Mouse (Mus musculus) cerebellum, adult 9-11 months (tissue): ENCODE data around the gene Mitf.
A peak's percentile ranks its signal among the peaks of the same experiment; 100 is the strongest.

Experiments used
- DNase-seq: peaks from one replicate; pipeline ENCODE4 v3.0.0; 2022

Gene Mitf

DNA sequence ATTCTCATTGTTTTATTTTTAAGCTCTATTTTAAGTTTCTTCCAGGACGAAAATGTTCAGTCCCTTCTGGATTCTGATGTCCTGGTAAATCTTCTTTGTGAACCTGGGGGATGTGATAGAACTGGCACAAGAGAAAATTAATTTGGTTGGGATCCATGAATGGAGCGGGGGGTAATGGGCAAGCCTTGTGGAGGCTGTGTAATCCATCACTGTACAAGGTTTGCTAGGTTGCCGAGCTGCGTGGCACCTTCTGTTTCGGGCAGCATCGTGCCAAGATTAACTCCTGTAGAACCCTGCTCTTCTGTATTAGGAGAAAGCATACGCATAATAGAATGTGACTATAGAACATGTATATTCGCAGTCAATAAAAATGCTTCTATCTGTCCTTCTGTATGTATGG, 76.1 kb downstream of the Mitf start:
- peak; percentile 86 for DNase-seq

DNA sequence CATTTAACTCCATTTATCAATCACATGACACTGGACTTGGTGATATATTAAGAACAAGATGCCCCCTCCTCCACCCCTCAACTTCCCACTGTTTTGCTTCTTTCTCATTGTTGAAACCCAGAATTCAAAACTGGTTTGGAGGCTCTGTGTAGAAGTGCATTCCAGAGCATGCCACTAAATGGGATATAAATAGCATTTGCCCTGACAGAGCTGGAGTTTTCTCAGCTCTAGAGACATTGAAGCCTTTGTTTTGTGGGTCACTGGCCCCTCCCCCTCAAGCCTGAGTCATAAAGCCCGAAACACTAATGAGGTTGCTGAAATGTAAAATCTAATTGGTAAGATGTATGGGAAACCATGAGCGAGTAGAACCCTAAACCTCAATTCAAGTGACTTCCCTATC, 76.6 kb downstream of the Mitf start:
- peak; percentile 30 for DNase-seq

DNA sequence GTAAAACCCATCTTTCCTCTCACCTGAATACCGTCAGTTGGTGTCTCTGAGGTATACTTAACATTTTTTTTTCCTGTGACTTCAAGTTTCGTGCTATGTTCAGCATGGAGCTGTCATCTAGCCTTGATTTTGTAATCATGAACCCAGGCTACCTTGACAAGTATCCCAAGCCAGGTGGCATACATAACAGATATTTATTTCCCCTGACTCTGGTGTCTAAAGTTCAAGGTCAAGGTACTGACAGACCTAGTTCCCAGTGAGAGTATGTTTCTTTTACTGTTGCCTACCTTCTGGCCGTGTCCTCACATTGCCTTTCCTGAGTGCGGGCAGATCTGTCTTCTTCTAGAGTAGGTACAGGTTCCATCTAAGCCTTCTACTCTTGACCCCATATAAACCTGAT, 78.1 kb downstream of the Mitf start:
- no peak for DNase-seq

DNA sequence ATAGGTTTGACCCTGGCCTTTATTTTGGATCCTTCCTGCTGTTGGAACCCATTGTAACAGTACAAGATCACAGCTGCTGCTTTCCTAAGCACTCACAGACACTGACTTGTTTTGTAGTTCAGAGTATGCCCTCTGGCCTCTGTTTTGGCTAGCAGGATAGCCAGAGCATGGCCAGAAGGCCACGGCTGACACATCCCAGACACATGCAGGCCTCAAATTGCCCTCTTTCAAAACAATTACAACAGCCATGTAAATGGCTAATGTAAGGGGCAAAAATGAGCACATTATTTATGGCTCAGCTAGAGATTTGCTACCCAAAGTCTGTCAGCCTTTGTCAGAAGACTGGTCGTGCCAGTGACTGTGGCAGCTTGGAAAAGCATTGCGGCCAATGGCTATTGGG, 78.8 kb downstream of the Mitf start:
- DNase-seq: no peak

DNA sequence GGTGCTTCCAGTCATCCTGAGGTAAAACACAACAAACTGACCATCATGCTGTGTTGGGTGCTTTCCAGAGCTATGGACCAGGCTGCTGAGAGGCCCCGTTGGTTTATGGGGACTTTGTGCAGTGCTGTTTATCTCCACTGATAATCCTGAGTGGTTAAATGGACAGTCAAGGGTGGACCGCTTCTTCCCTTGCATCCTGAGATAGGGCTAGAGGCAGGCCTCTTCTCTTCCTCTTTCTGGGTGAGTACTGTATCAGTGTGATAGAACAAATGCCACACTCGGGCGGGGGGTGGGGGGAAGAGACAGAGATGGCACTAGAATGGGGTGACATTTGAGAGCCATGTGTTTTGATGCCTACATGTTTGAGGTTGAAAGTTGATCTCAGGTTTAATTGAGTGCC, 81.0 kb downstream of the Mitf start:
- DNase-seq: no peak

DNA sequence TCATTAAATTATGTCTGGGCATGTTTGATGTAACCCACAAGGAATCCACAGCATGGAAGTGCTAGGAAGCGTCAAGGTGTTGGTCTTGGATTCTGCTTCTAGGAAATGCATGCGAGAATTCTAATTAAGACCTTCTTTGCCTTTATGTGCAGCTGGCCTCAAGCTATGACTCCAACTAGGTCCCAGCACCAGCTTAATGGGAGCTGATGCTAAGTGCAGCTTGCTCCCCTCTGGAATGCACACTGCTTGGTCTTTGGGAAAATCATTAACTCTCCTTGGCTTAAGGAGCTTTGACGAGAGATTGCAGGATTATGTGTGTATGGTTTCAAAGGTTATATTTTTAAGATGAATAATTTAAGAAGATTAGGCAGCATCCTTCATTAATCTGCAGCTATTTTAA, 81.7 kb downstream of the Mitf start:
- DNase-seq: no peak

DNA sequence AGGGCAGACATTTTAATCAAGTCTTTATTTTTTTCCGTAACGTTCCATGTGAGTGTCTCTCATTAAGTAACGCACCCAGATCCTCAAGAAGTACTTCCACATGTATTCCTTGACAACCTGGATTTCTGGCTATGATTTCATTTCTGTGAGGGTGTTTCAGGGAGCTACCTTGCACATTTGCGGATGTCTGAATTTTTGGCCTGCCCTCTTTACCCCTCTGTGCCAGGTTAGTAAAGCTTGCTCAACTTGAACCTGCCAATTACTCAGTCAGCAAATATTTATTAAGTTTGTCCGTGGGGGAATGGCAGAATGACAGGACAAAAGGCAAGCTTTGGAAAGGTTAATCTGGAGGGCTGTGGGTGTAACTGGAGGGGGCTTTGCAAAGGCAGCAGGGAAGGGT, 86.7 kb downstream of the Mitf start:
- DNase-seq: no peak

DNA sequence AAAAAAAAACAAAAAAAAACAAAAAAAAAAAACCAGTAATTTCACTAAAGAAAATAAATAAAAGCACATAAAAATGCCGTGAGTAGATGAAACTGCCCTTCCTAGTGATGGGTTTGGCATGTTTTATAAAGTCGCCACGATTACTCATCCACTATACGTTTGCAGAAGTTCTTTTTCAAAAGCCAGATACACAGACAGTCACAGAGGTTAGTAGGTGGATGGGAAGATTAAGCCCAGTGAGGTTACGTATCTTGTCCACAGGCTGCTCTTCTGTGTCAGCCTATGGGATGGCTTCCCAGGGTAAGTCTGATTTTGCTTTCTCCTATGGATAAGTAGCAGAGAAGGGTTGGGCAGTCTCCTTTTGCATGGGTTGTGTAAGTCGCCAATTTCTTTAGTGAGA, 90.3 kb downstream of the Mitf start:
- DNase-seq: no peak

DNA sequence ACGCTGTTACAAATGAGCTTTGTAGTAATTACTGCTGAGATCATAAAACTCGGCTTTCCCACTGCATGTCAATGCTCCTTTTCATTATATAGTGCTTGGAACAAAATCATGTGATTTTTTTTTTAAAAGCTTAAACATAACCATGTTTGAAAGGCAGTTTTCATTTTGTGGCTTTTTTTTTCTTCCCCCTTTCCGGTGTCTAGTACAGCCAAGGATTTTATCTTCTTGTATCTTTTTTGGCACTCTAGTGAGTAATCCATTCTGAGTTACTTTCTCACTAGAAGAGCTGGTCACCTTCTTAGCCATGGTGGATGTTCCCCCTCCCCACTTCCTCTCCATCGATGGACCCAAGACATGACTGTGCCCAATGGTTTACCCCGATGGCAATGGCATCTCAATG, 91.2 kb downstream of the Mitf start:
- DNase-seq: no peak

DNA sequence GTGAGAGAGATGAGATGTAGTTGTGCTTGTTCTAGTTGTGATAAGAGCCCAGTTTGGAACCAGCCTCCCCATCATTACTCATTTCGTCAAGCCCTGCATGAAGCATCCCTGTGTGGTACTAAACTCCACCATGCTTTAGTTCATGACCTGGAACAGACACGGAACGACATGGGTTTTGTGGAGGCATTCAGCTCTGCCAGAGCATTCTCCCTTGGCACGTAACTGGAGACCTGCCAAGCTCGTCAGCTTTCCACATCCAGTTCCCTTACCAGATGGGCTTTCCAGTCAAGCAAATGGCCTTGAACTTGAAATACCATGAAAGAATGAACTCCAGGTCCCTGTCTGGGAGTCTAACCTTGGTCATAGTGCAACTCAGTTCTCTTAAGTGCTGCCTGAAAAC, 94.7 kb downstream of the Mitf start:
- DNase-seq: peak; percentile 21

DNA sequence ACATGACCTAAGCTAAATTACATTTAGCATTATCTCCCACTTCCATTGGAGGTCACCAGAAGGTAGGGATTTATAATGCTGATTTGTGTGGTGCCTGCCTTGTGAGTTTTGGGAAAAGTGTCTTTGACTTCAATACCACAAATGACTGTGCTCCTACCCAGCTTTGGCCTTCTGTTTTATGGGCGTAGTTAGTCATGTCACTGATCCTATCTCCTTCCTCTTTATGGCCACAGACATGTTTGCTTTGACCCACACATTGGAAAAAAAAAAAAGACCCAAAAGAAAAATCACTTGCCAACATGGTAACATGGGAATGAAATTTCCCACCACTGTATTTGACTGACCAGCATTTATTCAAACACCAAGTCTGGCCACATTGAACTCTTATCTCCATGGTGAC, 95.4 kb downstream of the Mitf start:
- no peak for DNase-seq

DNA sequence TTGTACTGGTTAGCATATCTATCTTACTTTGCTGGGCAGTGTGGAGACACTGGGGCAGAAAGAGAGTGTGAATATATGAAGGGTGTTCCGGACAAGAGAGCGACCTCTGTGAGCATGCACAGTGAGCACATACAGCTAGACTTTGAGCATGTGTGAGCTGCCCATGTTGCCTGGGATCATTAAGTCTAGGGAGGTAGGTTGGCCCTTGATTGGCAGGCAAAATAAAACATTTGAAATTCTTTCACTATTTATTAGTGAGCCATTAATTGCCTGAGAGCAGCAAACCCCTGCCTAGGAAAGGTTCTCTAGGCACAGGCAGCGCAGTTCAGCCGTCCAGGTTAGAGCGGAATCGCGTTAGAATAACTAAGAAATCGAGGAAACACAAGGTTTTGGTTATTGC, 107.9 kb downstream of the Mitf start:
- DNase-seq: no peak

DNA sequence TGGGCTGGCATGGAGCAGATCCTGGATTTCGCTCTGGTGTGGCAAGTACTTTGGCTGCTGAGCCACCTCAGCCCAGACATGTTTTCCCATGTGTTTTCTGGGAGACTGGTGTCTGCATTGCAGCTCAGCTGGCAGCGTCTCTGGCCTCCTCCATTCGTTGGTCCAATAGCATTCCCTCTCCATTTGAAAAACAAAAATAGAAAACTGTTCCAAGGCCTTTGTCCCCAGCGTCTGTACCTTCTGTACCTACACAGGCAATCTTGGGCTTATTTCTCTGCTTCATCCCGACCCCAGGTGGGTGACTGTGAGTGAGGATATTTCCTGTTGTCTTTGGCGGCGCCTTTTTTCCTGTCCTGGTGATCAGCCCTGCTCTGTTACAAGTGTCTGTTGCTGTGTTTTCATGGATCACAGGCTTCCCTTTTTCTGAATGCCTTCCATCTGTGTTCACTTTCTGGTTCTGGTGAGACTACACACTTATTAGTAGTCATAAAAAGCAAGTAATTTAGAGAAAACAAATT, 109.6 kb downstream of the Mitf start:
- peak; percentile 31 for DNase-seq

DNA sequence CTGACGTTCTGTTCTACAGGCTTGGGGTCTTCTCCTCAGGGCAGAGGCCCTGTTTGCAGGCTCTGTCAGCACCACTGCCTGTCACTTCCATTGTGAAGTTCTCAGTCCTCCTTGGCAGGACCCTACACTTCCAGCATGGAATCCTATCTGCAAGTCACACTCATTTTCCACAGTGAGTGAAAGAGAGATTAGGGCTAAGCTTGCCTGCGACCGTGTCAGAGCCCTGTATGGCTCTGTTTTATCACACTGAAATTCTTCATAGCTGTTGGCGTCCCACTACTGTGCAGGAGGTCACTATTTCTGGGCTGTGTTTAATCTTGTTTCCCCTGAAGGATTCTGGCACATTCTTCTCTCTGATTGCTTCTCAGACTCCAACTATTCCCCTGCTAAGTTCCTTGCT, 111.2 kb downstream of the Mitf start:
- DNase-seq: no peak

DNA sequence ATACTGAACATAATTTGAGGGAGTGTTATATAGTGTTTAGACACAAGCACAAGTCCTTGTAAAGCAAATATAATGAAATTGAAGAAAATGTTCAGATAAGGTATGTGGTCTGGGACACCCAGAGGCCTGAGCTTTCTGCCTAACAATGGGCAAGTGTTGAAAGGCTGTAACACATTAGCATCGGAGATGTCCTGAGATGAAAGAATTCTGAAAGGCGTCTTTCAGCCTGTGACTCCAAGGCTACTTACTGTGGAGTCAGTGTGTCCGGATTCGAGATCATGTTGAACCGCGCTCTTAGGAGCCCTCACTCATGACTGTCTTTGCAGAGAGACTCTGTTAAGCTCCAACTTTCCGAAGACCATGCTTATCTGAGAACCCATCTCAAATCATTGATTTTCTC, 111.6 kb downstream of the Mitf start:
- DNase-seq: no peak

DNA sequence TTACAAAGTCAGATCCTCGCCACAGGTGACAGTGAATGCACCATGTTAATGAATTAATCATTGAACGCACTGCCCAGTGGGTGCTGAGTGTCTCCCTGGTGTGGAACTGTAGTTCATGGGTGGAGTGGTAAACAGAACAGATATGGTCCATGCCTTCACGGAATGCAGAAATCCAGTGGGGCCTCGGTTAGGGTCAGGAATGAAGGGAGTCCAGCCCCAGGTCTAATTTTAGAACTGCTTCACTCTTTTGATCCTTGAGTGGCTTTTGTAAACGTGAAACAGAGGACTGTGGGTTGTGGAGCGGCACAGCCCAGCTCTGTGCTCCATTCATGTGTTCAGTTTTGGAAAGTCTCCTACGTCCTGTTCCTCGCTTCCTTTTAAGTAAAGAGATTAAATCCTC, 112.4 kb downstream of the Mitf start:
- DNase-seq: no peak

DNA sequence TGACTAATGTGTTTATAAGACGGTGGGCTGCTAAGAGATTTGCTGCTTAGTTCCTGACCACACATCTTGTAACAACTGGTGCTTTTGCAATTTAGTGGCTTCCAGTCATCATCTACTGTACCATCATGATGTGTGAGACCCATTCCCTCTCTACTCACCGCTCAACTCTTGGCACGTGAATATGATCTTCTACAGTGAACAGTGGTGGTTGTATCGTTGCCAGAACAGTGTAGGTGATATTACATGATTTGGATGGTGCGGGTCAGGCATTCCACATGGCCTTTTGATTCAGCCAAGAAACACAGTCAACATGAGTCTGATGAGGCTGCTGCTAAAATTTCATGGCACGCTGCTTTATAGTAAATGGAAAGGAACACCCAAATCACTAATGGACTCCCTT, 114.7 kb downstream of the Mitf start:
- no peak for DNase-seq

DNA sequence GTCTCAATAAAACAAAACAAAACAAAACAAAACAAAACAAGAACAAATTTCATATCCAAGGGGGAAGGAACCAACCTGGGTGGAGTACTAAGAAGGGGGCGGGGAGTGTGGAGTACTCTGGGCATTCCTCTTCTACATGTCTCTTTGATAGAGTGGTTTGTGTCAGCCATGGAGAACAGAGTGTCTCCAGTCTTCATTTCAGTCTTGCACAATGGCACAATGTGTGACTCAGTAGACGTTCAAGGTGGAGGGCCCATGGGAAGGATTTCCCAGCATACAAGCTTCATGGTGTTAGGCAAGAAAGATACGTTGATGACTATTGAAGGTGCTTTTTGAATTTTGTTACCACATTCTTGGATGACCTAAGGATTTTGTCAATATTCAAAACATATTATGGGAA, 117.4 kb downstream of the Mitf start:
- no peak for DNase-seq

DNA sequence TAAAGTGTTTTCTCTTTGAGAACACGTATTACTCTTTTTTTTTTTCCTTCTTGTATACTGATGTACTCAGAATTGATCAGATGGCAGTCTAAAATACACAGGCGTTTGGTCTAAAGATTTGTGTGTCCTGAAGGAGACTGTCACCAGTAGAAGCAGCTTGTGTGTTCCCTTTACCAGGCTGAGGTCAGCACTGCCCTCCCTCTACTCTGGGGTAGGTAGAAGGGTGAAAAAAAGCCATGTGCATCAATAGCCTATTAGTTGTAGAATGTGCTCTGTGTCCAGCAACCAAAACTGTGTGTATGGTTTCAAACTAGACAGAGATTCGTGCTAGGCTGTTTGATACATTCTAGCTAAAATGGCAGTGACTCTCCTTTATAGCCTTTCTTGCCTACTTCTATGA, 122.2 kb downstream of the Mitf start:
- no peak for DNase-seq

DNA sequence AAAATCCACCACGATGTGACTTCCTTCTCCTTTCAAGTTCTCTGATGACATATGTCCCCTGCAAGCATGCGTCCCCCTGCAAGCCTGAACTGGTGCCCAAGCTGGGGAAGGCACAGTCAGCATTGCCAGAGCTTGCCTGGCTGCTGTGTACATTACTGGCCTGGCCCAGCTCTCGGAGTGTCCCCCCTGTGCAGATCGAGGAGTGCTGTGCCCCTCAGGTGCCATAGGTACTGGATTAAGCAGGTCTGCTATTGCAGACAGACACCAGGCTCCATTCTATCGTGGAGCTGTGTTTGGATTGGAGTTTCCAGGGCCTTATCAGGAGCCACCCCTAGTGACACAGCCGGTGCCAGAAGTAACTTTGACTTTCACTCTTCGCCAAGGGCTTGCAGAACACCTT, 122.6 kb downstream of the Mitf start:
- DNase-seq: no peak

DNA sequence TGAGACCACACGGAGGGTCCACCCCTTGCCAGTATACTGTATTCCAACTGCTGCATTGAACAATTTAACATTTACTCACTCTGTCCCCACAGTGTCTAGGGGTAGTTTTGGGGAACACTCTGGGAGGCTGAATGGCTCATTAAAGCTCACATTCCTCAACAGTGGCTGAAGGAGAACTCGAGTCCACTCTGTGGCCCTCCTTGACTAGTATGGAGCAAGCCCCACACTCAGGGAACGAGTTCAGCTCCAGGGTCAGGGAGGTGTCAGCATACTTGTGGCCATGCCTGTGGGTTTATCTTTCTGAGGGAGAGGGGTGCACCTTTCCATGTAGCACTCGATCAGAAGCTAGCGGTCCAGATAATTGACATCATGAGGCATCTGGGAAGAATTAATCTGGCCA, 130.3 kb downstream of the Mitf start:
- DNase-seq: no peak

DNA sequence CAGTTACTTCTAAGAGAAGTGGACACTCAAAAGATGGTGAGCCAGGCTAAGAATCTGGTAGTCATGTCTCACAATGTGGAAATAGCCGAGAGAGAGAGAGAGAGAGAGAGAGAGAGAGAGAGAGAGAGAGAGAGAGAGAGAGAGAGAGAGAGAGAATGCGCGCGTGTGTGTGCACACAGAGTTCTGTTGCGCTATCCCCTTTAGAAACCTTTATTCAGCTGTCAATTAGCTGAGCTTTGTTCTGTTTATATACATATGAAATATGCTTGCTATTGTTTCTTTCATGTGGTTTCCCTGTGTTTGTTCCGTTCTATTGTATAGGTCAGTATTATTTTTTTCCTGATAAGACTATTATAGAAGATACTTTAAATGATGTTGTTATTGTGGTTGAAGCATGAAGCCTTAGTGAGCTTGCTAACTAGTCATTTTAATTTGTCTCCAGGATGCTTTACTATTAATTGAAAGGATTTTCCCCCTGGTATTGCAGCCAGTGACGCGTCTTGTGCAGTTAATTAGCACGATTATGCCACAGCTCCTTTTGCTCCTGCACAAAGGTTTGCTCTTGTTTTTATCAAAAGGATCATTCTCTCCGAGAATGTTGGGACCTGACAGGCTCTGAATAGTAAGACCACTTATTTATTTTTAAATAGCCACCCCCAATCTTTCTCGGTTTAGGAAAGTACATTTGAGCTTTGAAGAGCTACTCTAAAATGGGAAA, 131.2 kb downstream of the Mitf start:
- DNase-seq: no peak

DNA sequence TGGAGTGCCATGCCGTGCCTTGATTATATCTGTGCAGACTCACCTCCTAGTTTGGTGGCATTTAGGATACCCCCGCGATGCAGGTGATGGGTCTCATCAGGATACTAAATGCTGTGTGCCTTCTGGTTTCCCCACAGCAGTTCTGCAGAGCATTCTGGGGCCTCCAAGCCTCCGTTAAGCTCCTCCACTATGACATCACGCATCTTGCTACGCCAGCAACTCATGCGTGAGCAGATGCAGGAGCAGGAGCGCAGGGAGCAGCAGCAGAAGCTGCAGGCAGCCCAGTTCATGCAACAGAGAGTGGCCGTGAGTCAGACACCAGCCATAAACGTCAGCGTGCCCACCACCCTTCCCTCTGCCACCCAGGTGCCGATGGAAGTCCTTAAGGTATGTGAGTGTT, 134.1 kb downstream of the Mitf start:
- DNase-seq: no peak

DNA sequence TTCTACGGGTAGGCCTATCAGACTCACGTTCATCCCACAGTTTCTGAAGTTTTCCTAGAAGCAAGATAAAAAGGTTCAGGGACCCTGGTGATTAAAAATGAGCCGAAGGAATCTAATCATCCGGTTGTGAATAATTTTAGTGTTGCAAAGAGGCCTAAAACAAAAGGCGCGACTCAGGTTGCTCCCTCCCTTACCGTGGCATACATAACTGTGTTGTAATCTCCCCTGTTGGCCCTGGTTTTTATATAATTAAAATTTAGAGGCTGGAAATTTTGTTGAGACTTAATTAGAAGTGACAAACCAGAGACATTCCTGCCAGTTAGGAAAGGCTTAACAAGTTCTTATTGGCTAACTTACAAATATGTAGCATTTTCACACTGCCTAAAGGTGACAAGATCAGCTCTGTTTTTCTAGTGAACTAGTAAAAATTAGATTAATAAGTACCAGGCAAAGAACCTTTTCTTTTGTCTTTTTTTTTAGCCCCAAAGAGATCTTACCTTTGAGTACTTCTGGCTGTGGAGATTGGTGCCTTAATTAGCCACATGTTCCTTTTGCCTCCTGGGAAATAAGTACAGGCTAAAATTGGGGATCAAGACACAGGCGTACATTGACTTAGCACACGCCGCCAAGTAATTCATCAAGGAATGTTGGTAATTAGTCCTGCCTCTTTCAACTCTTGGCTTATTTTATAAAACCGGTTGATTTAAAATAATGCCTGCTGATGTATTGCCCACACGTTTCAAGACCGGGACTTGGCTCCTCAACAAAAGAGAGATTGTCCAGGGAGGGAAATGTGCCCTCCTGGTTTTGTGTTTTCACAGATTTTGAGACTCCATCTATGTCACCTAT, 143.4 kb downstream of the Mitf start:
- DNase-seq: no peak

DNA sequence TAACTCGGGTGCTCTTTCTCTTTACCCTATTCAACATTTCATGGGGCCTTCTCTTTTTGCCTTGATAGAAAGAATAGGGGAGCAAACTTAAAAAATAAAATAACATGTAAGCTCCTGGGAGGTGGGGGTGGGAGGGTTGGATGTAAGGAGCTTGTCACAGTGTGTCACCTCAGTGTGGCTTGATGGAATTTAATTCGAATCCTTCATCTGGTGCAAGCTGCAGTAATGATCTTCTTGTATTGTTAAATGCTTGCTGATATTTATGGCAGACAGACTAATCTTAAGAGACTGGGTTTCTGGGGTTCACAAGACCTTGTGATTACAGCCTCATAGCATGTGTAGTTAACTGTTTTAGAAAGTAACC, 144.0 kb downstream of the Mitf start:
- no peak for DNase-seq
